Mouse (Mus musculus) myocyte (in vitro differentiated cells): ENCODE measurements around the gene Braf. TPM values are rescaled to one million over a fixed set of nuclear protein-coding genes. Genes with fewer than 3 reads are reported as not detected.

ENCODE experiments used
- H3K27me3 ChIP-seq: one replicate; pipeline ENCODE4 v1.6.1; 2011; ENCODE audit not compliant: control insufficient read depth, insufficient read depth, insufficient read length
- H3K36me3 ChIP-seq: one replicate; pipeline ENCODE4 v1.6.1; 2011; ENCODE audit not compliant: control insufficient read depth, insufficient read depth
- H3K4me2 ChIP-seq: one replicate; pipeline ENCODE4 v1.6.1; 2011; ENCODE audit warnings: low read depth, control low read depth
- H3K4me3 ChIP-seq: one replicate; pipeline ENCODE4 v1.5.1; 2011; ENCODE audit warnings: mild to moderate bottlenecking, control low read depth, moderate library complexity
- H3K79me2 ChIP-seq: one replicate; pipeline ENCODE4 v1.6.1; 2011; ENCODE audit not compliant: control insufficient read depth, insufficient read depth
- H3ac ChIP-seq: one replicate; pipeline ENCODE4 v1.6.1; 2011; ENCODE audit not compliant: control insufficient read depth, insufficient read length
- CEBPB ChIP-seq: IDR thresholded peaks from 2 replicates; pipeline ENCODE4 v1.6.1; 2011; ENCODE audit warnings: mild to moderate bottlenecking, moderate library complexity; ENCODE audit not compliant: poor library complexity, insufficient read depth, severe bottlenecking
- E2F4 ChIP-seq: IDR thresholded peaks from one replicate; pipeline ENCODE4 v1.6.1; 2011; ENCODE audit warnings: mild to moderate bottlenecking, control low read depth, moderate library complexity; ENCODE audit not compliant: insufficient read depth
- MAX ChIP-seq: IDR thresholded peaks from one replicate; pipeline ENCODE4 v1.6.1; 2011; ENCODE audit warnings: low read depth, mild to moderate bottlenecking, control low read depth
- MYOD1 ChIP-seq, 3 experiments: IDR thresholded peaks; one replicate each; pipeline ENCODE4 v1.6.1; 2011; ENCODE audit warnings: control low read depth in 2 of 3, low read depth in 2 of 3, mild to moderate bottlenecking in 2 of 3, moderate library complexity in 1 of 3; ENCODE audit not compliant: insufficient read length in 2 of 3, control insufficient read depth in 1 of 3
- MYOG ChIP-seq, 3 experiments: IDR thresholded peaks; one replicate each; pipeline ENCODE4 v1.6.1; 2011; ENCODE audit warnings: control low read depth in 2 of 3, low read depth in 2 of 3, mild to moderate bottlenecking in 2 of 3; ENCODE audit not compliant: insufficient read length in 2 of 3, control insufficient read depth in 1 of 3, insufficient read depth in 1 of 3
- POLR2A ChIP-seq: IDR thresholded peaks from one replicate; pipeline ENCODE4 v1.6.1; 2011; ENCODE audit warnings: low read depth, mild to moderate bottlenecking, control low read depth, moderate library complexity; ENCODE audit not compliant: insufficient read length
- POLR2AphosphoS2 ChIP-seq: IDR thresholded peaks from one replicate; pipeline ENCODE4 v1.6.1; 2011; ENCODE audit warnings: low read depth, control low read depth; ENCODE audit not compliant: insufficient read length
- REST ChIP-seq: IDR thresholded peaks from one replicate; pipeline ENCODE4 v1.6.1; 2011; ENCODE audit warnings: mild to moderate bottlenecking, control low read depth, moderate library complexity; ENCODE audit not compliant: insufficient read depth, insufficient read length
- SRF ChIP-seq: IDR thresholded peaks from one replicate; pipeline ENCODE4 v1.6.1; 2011; ENCODE audit warnings: low read depth; ENCODE audit not compliant: control insufficient read depth, insufficient read length
- TCF12 ChIP-seq: IDR thresholded peaks from one replicate; pipeline ENCODE4 v1.6.1; 2011; ENCODE audit warnings: mild to moderate bottlenecking, control low read depth; ENCODE audit not compliant: poor library complexity, insufficient read depth, severe bottlenecking
- TCF3 ChIP-seq: IDR thresholded peaks from one replicate; pipeline ENCODE4 v1.6.1; 2011; ENCODE audit warnings: low read depth, control low read depth; ENCODE audit not compliant: insufficient read length
- USF1 ChIP-seq: IDR thresholded peaks from one replicate; pipeline ENCODE4 v1.6.1; 2011; ENCODE audit warnings: low read depth, mild to moderate bottlenecking, control low read depth, moderate library complexity
- polyA plus RNA-seq: library from polyadenylated mRNA; unstranded; fragments of >200 nt; fragmentation: generic; extraction: Trizol; gene quantifications from one replicate; pipeline ENCODE4 v1.2.1, GENCODE M21; 2012; ENCODE audit warnings: missing spikeins

The Braf gene
- polyA plus RNA-seq, 1 experiment = 2.7 TPM

DNA sequence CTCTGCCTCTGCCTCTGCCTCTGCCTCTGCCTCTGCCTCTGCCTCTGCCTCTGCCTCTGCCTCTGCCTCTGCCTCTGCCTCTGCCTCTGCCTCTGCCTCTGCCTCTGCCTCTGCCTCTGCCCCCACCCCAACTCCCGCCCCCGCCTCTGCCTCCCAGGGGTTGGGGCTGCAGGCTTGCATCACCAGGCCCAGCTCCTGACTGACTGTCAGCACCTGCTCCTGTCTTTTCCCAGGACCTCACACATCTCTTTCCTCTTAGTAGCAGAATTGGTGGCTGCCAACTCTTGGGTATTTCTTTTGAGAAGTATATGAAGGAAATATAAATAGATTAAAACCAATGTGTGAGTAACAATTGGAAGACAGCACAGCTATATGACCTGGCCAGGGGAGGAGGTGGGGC, 144.7 kb downstream of the Braf start:
- no peak overlapping the region for H3K4me2 ChIP-seq
- TF ChIP-seq MYOD1 (IDR thresholded peaks at IDR 0.05; ENCODE audit: control insufficient read depth in 1 of 3, insufficient read length in 2 of 3, low read depth in 2 of 3) (peak in 2 of 3 experiments; percentile 72 to 78), POLR2AphosphoS2 (no peak)
- no peak overlapping the region for H3K4me3 ChIP-seq
- H3ac ChIP-seq = no peak overlapping the region
- no peaks in the 10 kb centered on the region for H3K79me2 ChIP-seq
- no peaks in the 10 kb centered on the region for H3K27me3 ChIP-seq
- H3K36me3 ChIP-seq = no peaks in the 10 kb centered on the region

- no peaks in the 10 kb centered on the region for H3K79me2 ChIP-seq
Observed at GRCm38 (mm10) chr6:39579552-39579951, 145.7 kb downstream of the Braf start.

DNA sequence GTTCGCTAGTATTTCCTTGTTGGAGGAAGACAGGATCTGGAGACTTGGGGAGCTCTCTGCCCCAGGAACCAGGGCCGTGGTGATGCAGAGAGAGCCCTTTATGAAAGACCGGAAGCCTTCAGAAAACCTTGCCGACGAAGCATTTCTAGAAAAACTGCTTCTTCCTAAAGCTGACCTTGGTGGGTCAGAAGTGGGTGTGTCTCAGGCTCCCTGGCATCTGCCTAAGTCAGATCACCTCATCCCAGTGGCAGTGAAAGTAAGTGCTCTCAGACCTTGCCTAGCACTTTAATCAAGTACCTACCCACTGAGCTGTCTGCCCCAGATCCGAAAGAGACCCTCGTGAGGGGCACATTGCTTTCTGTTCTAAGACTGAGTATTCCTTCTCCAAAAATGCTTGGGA, 150.3 kb downstream of the Braf start:
- Histone ChIP-seq H3K27me3 (no peaks in the 10 kb centered on the region), H3K79me2 (no peaks in the 10 kb centered on the region), H3K4me2 (peak overlapping the region; percentile 84), H3K36me3 (no peaks in the 10 kb centered on the region), H3K4me3 (peak overlapping the region; percentile 61), H3ac (no peak overlapping the region)
- TF ChIP-seq MAX (no peak), E2F4 (no peak), TCF12 (no peak), USF1 (no peak), CEBPB (no peak), MYOG (IDR thresholded peaks at IDR 0.05; ENCODE audit: control insufficient read depth in 1 of 3, insufficient read depth in 1 of 3, insufficient read length in 2 of 3, low read depth in 2 of 3) (no peak), POLR2A (no peak), REST (no peak), SRF (no peak), POLR2AphosphoS2 (no peak)

More at GRCm38 (mm10) chr6:39579552-39579951, 145.7 kb downstream of the Braf start:
- H3ac ChIP-seq = no peak overlapping the region
- H3K4me2 ChIP-seq = no peak overlapping the region
- TF ChIP-seq REST (no peak), TCF12 (no peak), POLR2AphosphoS2 (no peak), MYOG (IDR thresholded peaks at IDR 0.05; ENCODE audit: control insufficient read depth in 1 of 3, insufficient read depth in 1 of 3, insufficient read length in 2 of 3, low read depth in 2 of 3) (no peak), SRF (no peak), E2F4 (no peak), MYOD1 (IDR thresholded peaks at IDR 0.05; ENCODE audit: control insufficient read depth in 1 of 3, insufficient read length in 2 of 3, low read depth in 2 of 3) (no peak), TCF3 (no peak), USF1 (no peak), CEBPB (no peak), MAX (no peak), POLR2A (no peak)
- H3K27me3 ChIP-seq = no peaks in the 10 kb centered on the region
- H3K4me3 ChIP-seq = no peak overlapping the region
- no peaks in the 10 kb centered on the region for H3K36me3 ChIP-seq

- Histone ChIP-seq H3K27me3 (no peaks in the 10 kb centered on the region), H3ac (peak overlapping the region; percentile 49), H3K4me3 (peak overlapping the region; percentile 61), H3K79me2 (no peaks in the 10 kb centered on the region), H3K4me2 (peak overlapping the region; percentile 84), H3K36me3 (no peaks in the 10 kb centered on the region)
- TF ChIP-seq MYOG (IDR thresholded peaks at IDR 0.05; ENCODE audit: control insufficient read depth in 1 of 3, insufficient read depth in 1 of 3, insufficient read length in 2 of 3, low read depth in 2 of 3) = no peak
Observed at GRCm38 (mm10) chr6:39574555-39574869, 150.8 kb downstream of the Braf start.

DNA sequence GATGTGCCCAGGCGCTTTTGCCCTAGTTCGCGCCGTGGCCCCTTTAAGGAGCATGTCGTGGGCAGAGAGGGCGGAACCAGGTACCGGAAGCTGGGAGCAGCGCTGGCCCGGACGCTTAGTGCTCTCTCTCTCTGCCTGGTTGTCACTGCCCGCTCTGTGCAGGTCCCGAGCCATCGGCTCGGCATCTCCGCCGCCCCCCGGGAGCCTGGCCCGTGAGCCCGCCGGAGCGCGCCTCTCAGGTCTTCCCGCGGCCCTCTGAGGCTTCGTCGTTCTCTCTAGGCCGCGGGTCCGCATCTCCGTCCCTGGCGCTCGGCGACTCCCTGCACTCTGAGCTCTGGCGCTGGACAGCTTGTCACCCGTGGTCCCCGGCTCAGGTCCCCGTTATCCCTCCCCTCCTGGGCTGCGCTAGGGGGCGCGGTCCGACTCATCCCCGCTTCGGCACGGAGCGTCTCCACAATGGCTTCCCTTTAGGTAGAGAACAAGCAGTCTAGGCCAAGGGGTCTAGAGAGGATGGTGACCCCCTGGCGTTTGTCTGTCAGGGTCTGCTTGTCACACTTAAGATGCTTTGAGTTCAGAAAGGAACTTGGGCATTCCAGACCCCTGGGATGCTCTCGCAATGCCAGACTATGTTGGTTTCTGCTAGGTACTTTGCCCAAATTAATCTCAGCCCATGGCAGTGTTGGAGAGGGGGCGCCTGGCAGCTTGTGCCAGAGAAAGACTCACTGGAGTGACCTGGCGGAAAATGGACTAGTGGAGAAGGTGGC, 151.3 kb downstream of the Braf start, which contains the start of gene Adck2:
Gene Adck2, plus strand, starts transcription at position 83 of the 764 bp plus-strand sequence.
- H3ac ChIP-seq = peak within 1 kb of the TSS; percentile 49
- TF ChIP-seq POLR2A (peak; percentile 92), POLR2AphosphoS2 (peak; percentile 90), REST (no peak), SRF (no peak), USF1 (no peak)
- H3K36me3 ChIP-seq = no peaks in the 10 kb centered on the region
- H3K27me3 ChIP-seq = no peaks in the 10 kb centered on the region
- H3K79me2 ChIP-seq = no peaks in the 10 kb centered on the region
- peak within 1 kb of the TSS; percentile 61 for H3K4me3 ChIP-seq
- H3K4me2 ChIP-seq = peak within 1 kb of the TSS; percentile 92
